Mouse (Mus musculus) olfactory bulb, adult 2 months (tissue): ENCODE measurements at regions not wholly inside any gene's neighbourhood (a gene's known extent, or its start where the extent isn't known, plus 50 kb on each side); places are given as distances from the start of the nearest gene placed in this dataset.

Experiments used
- CTCF ChIP-seq: fragments of 200-500 bp; IDR thresholded peaks from 2 replicates; pipeline ENCODE4 v1.5.1; 2012; ENCODE audit warnings: low read depth, mild to moderate bottlenecking, low read length, moderate library complexity; ENCODE audit not compliant: insufficient read depth
- POLR2A ChIP-seq: fragments of 200-500 bp; IDR thresholded peaks from 2 replicates; pipeline ENCODE4 v1.6.1; 2012; ENCODE audit warnings: mild to moderate bottlenecking, low read depth, low read length, moderate library complexity; ENCODE audit not compliant: insufficient read depth

GRCm38 (mm10) chr10:111798851-111799281 is 173.6 kb upstream of the Krr1 start:
- TF ChIP-seq POLR2A (no peak), CTCF (no peak)
